Mouse (Mus musculus) mouse embryonic stem cell (cell line): ENCODE measurements around the gene Gm4450.
"Not testable (repeated sequence)": the region's sequence is repeated elsewhere in the genome, so short reads cannot be mapped to it uniquely, and the experiment has no call there.

ENCODE experiments used
- in situ Hi-C, 2 experiments: fragments of 300-500 bp; cut with MboI; formaldehyde crosslinking; loops; 1 replicate in 1 of 2; 3 replicates in 1 of 2; pipeline ENCODE4 v1.14.3; 2019 to 2020; ENCODE audit warnings: low sequenced_read_pairs in 2 of 2, low pct_unique_long_range_greater_than_20kb in 1 of 2, mixed read lengths in 1 of 2; ENCODE audit not compliant: unreplicated experiment in 1 of 2

Gm4450 gene

GRCm38 (mm10) chr3:98457026-98457425 lies at the start of gene Gm4450:
Gm4450 (minus strand) TSS chr3:98457126.
- in situ Hi-C loops, result not testable (repeated sequence)

DNA sequence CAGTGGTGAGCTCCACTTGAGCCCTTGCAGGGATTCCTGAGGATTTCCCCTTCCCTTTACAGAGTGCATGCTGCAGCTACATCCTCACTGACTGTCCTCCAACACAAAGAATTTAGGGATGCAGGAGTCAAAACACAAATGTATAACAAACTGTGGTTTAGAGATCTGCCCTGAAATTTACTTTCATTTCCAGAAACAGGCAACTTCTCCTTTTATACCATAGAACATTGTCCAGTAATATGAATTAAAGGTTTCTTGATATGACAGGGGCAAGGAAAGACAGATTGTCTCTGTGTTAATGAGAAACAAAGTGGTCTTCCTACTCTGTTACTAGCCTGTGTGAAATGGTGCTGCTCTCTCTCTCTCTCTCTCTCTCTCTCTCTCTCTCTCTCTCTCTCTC lies 40.5 kb upstream of the Gm4450 start:
- in situ Hi-C loops, result not testable (repeated sequence)

DNA sequence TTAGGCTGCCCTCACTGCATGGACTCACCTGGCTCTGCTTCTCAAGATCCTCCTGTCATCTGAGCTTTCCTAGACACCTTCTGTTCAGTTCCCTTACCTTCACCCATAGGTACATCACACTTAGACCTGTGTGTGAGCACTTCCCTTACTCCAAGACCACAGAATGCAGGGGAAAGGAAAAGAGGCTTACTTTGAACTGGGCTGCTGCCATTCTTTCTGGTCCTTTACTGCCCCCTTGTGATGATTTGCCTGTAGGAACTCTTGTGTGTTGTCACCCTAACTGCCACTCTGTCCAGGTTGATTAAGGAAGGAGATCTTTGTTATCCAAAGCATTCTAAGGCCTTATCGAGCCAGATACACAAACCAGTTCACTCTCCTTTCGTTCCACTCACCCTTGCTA lies 39.8 kb upstream of the Gm4450 start:
- in situ Hi-C loops, result not testable (repeated sequence)

DNA sequence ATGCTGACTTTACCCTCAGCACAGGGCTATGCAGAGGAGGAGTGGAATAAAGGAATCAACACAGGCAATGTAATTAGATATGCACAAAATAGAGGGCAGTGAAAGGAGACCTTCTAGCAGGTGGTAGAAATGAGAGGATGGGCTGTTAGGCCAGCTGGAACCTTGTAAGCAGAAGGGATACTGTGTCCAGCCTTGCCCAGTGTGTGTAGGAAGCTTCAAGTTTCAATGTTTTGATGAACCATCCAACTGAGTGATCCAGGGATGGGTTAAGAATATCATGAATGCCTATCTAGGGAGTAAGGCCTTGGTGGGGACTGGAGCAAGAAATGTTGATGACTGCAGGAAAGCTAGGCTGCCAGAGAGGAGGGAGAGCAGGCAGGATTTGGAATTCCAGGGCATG lies 38.1 kb upstream of the Gm4450 start:
- in situ Hi-C loops, result not testable (repeated sequence)

GRCm38 (mm10) chr3:98494184-98494583 lies 37.3 kb upstream of the Gm4450 start:
- in situ Hi-C loops, result not testable (repeated sequence)

- in situ Hi-C loops, result not testable (repeated sequence)
These were observed 14.6 kb upstream of the Gm4450 start for GRCm38 (mm10) chr3:98471499-98471898.

DNA sequence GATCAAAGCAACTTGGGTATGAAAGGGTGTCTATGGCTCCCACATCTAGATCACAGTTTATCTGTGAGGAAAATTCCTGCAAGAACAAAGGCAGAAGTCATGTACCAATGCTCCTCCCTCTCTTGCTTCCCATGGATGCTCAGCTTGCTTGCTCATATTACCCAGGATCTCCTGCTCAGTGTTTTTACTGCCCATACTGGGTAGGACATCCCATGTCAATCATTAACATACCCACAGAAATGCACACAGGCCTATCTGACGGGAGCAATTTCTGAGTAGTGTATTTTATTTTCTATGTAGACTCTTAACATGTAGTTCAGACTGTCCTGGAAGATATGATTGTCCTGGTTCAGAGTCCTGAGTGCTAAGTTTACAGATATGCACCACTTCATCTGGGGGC lies 14.1 kb upstream of the Gm4450 start:
- in situ Hi-C loops, result not testable (repeated sequence)

GRCm38 (mm10) chr3:98469323-98469722 lies 12.4 kb upstream of the Gm4450 start:
- in situ Hi-C loops, result not testable (repeated sequence)

GRCm38 (mm10) chr3:98453786-98454185 lies 3.1 kb downstream of the Gm4450 start:
- in situ Hi-C loops, result not testable (repeated sequence)

DNA sequence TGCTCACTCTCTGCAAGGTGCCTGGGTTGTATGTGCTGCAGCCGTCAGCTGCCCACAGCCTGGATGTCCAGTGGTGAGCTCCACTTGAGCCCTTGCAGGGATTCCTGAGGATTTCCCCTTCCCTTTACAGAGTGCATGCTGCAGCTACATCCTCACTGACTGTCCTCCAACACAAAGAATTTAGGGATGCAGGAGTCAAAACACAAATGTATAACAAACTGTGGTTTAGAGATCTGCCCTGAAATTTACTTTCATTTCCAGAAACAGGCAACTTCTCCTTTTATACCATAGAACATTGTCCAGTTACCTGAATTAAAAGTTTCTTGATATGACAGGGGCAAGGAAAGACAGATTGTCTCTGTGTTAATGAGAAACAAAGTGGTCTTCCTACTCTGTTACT lies 13.0 kb downstream of the Gm4450 start:
- in situ Hi-C loops, result not testable (repeated sequence)

GRCm38 (mm10) chr3:98443149-98443779 lies 13.7 kb downstream of the Gm4450 start:
- in situ Hi-C loops, result not testable (repeated sequence)

DNA sequence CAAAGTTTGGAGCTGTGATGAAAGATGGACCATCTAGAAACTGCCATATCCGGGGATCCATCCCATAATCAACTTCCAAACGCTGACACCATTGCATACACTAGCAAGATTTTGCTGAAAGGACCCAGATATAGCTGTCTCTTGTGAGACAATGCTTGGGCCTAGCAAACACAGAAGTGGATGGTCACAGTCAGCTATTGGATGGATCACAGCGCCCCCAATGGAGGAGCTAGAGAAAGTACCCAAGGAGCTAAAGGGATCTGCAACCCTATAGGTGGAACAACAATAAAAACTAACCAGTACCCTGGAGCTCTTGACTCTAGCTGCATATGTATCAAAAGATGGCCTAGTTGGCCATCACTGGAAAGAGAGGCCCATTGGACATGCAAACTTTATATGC lies 14.7 kb downstream of the Gm4450 start:
- in situ Hi-C loops, result not testable (repeated sequence)

DNA sequence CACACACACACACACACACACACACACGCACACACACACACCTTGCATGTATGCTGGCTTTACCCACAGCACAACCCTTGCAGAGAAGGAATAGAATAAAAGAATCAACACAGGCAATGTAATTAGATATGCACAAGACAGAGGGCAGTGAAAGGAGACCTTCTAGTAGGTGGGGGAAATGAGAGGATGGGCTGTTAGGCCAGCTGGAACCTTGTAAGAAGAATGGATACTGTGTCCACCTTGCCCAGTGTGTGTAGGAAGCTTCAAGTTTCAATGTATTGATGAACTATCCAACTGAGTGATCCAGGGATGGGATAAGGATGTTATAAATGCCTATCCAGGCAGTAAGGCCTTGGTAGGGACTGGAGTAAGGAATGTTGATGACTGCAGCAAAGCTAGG lies 21.9 kb downstream of the Gm4450 start:
- in situ Hi-C loops, result no loop called here

DNA sequence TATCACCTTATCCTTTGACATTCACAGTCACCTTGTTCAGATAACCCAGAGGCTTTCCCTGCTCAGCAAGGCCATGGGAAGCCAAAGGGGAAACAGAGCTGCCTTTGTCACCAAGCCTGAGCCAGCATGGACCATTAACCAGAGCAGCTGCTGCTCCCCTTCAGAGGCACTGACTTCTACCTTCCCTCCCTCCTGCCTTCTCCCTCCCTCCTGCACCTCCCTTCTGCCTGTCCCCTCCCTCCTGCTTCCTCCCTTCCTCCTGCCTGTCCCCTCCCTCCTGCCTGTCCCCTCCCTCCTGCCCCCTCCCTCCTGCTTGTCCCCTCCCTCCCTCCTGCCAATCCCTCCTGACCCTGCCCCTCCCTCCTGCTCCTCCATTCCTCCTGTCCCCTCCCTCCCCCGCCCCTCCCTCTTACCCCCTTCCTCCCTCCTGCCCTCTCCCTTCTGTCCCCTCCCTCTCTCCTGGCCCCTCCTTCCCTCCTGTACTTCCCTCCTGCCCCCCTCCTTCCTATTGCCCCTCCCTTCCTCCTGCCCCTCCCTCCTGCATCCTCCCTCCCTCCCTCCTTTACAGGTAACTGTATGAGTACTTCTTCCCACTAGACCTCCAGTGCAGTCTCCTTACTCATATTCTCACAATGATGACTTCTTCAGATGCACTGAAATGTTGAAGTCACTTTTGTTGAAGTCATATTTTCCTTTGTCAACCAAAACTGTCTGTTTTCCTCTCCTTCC lies 22.7 kb downstream of the Gm4450 start:
- in situ Hi-C loops, result no loop called here

DNA sequence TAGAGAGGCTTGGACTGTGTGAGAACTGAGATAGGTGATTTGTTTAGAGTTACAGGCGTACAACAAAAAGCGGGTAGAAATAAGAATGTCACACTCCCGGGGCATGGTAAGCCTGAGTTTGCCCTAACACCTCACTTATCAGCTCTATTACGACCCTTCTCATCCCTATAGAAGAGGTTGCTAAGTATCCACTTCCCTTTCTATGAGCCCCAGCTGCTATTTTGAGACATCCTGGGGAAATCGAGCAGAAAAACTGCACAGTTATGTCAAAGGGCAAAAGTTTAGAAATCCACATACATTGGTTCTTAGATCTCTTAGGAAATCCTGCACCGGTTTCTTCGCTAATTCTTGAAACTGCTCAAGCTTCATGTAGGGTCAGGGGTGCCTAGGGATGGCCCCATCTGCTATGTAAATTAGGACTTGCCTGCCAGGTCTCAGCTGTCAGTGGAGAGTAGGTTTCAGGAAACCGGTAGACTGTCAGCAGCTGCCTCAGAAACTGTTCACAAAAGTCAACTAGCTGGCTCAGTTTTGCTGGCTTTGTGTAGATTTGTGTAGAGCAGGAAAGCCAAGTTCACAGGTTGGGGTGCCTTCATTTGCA lies 27.9 kb downstream of the Gm4450 start:
- in situ Hi-C loops, result no loop called here

DNA sequence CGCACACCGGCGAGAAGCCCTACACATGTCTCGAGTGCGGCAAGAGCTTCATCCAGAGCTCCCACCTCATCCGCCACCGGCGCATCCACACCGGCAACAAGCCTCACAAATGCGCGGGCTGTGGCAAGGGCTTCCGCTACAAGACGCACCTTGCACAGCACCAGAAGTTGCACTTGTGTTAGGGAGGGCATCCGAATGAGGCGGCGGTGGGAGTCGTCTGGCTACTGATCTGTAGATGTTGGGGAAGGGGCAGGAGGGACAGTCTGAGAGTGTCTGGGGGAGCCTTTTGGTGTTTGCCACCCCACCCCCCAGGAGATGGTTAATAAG lies 28.5 kb downstream of the Gm4450 start:
- in situ Hi-C loops, result no loop called here

GRCm38 (mm10) chr3:98427600-98428448 lies 29.1 kb downstream of the Gm4450 start:
- in situ Hi-C loops, result no loop called here

DNA sequence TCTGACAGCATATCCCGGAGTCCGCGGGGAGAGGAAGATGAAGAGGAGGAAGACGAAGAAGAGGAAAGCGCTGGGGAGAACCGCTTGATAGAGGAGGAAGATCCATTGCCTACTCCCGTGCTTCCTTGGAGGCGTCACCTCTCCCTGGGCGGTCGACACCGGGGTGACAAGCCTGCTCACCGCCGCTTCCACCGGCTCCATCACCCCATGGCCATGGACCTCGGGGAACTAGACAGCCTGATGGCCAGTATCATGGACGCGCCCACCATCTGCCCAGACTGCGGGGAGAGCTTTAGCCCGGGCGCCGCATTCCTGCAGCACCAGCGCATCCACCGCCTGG lies 29.7 kb downstream of the Gm4450 start:
- in situ Hi-C loops, result no loop called here

DNA sequence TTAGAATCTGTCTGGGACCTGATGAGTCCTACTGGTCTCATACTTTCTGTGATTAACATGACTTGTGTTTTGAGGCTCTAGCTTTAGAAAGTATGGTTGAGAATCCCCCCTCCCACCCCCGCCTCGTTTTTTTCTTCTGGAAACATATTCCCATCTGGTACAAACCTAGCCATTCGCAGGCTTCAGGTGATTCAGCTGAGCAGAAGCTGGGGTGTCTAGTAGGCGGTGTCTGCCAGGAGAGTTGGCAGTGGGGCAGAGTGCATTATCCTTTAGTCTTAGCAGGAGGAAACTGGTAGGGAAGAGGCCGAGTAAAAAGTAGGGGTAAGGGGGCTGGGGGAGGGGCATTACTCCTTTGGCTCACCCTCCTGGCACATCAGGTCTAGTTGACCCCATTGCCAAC lies 30.2 kb downstream of the Gm4450 start:
- in situ Hi-C loops, result no loop called here
